Mouse (Mus musculus) C2C12 (cell line): ENCODE measurements around the gene Ccdc57. TPM values are rescaled to one million over a fixed set of nuclear protein-coding genes. Genes with fewer than 3 reads are reported as not detected.

Source experiments
- H3K27me3 ChIP-seq: one replicate; pipeline ENCODE4 v1.6.1; 2011; ENCODE audit not compliant: control insufficient read depth, insufficient read depth, insufficient read length
- H3K36me3 ChIP-seq: one replicate; pipeline ENCODE4 v1.6.1; 2011; ENCODE audit not compliant: control insufficient read depth, insufficient read depth
- H3K4me3 ChIP-seq: one replicate; pipeline ENCODE4 v1.5.1; 2011; ENCODE audit warnings: mild to moderate bottlenecking, control low read depth; ENCODE audit not compliant: poor library complexity, insufficient read depth, severe bottlenecking
- H3K79me2 ChIP-seq: one replicate; pipeline ENCODE4 v1.6.1; 2011; ENCODE audit not compliant: control insufficient read depth, insufficient read depth
- H3K79me3 ChIP-seq: one replicate; pipeline ENCODE4 v1.6.1; 2011; ENCODE audit warnings: low read depth, control low read depth
- H3ac ChIP-seq: one replicate; pipeline ENCODE3; 2011; ENCODE audit warnings: low read depth; ENCODE audit not compliant: control insufficient read depth, insufficient read length
- CEBPB ChIP-seq: IDR thresholded peaks from one replicate; pipeline ENCODE4 v1.6.1; 2011; ENCODE audit warnings: low read depth, mild to moderate bottlenecking, control low read depth, moderate library complexity
- CTCF ChIP-seq: IDR thresholded peaks from one replicate; pipeline ENCODE4 v1.5.1; 2011; ENCODE audit not compliant: control insufficient read depth, insufficient read depth, insufficient read length
- FOSL1 ChIP-seq: IDR thresholded peaks from one replicate; pipeline ENCODE4 v1.8.0; 2011; ENCODE audit warnings: mild to moderate bottlenecking, low read length; ENCODE audit not compliant: poor library complexity, insufficient read depth, severe bottlenecking
- MAX ChIP-seq: IDR thresholded peaks from one replicate; pipeline ENCODE4 v1.6.1; 2011; ENCODE audit warnings: mild to moderate bottlenecking, control low read depth
- MYOD1 ChIP-seq: IDR thresholded peaks from one replicate; pipeline ENCODE4 v1.6.1; 2011; ENCODE audit warnings: low read depth; ENCODE audit not compliant: control insufficient read depth, insufficient read length
- MYOG ChIP-seq: IDR thresholded peaks from one replicate; pipeline ENCODE4 v1.6.1; 2011; ENCODE audit not compliant: control insufficient read depth, insufficient read length; ENCODE audit errors: extremely low read depth
- USF1 ChIP-seq: IDR thresholded peaks from one replicate; pipeline ENCODE4 v1.6.1; 2011; ENCODE audit warnings: low read depth, mild to moderate bottlenecking, control low read depth, moderate library complexity
- polyA plus RNA-seq: library from polyadenylated mRNA; unstranded; fragments of >200 nt; fragmentation: generic; extraction: Trizol; gene quantifications from one replicate; pipeline ENCODE4 v1.2.1, GENCODE M21; 2012; ENCODE audit warnings: missing spikeins

The Ccdc57 gene
- polyA plus RNA-seq, 1 experiment, result 1.1 TPM

DNA sequence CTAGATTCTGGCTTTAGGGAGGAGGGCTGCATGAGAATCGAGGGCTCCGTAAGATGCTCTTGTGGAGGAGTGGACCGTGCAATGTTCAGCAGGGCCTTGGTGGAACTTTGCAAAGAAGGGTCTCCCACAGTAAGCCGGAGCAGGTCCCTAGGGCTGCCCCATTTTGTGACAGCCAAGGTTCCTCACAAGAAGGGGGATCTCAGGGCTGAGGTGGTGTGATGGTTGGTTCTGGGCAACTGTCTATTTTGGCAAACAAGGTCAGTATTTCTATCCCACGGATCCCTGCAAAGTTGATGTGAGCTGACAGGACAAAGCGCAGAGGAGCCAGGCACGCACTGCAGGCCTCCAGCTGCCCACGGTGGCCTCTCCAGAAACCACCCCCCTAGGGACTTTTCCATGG lies 18.6 kb upstream of the Ccdc57 start:
- Histone ChIP-seq H3K36me3 (no peaks in the 10 kb centered on the region), H3K27me3 (no peaks in the 10 kb centered on the region), H3K79me2 (no peaks in the 10 kb centered on the region), H3K79me3 (no peaks in the 10 kb centered on the region), H3ac (no peak overlapping the region), H3K4me3 (no peak overlapping the region)
- TF ChIP-seq MYOD1 (no peak), FOSL1 (no peak), USF1 (no peak), CEBPB (no peak), MAX (no peak), CTCF (no peak), MYOG (no peak)

DNA sequence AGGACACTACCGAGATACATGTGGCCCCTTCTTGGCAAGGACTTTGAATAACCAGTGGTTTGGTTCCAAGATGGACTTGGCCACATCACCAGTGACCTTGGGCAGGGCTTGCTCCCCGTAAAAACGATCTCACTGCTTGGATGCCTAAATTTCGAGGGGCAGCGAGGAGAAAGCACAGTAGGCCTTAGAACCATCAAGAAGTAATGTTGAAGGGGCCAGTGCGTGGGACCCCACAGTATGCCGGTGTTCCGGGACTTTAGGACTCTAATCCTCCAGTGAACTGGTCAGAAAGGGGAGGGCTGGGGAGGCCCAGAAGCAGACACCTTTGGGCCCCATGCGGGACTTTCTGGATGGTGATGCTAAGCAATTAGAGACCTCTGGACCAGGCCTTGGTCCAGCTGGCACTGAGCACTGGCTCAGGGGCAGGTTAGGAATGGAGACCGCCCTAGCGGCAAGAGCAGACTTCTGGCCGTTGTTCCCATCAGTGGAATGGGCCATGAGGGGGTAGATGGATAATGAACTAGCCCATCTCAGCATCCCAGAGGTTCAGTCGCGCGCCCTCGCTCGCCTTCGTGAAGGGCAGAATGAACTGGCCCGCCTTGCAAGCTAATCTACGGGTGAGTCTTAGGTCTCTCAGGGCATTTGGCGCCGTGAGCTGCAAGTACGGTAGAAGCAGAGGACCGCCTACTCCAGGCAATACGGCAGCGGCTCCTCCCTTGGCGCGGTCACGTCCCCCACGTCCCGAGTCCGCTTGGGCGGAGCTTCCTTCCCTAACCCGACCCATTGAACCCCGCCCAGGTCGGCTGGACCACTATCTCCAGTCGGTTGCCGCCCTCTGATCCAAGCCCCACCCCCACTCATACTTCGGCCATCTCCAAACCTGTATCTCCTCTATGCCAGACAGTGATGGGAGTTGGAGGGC lies 17.9 kb upstream of the Ccdc57 start:
- Histone ChIP-seq H3K36me3 (no peaks in the 10 kb centered on the region), H3K27me3 (no peaks in the 10 kb centered on the region), H3ac (no peak overlapping the region), H3K79me2 (no peaks in the 10 kb centered on the region), H3K79me3 (no peaks in the 10 kb centered on the region), H3K4me3 (no peak overlapping the region)
- no peak for TF ChIP-seq MYOD1
- no peak for TF ChIP-seq USF1
- TF ChIP-seq CTCF, result no peak
- no peak for TF ChIP-seq FOSL1
- no peak for TF ChIP-seq CEBPB
- no peak for TF ChIP-seq MYOG
- no peak for TF ChIP-seq MAX

- no peak overlapping the region for H3ac ChIP-seq
- TF ChIP-seq MYOG (no peak), MYOD1 (no peak), FOSL1 (no peak), CTCF (no peak), USF1 (no peak), MAX (no peak), CEBPB (no peak)
- H3K27me3 ChIP-seq, result peaks cover 5% of the 10 kb centered on the region
- H3K36me3 ChIP-seq, result no peaks in the 10 kb centered on the region
- H3K4me3 ChIP-seq, result no peak overlapping the region
- no peaks in the 10 kb centered on the region for H3K79me3 ChIP-seq
- no peaks in the 10 kb centered on the region for H3K79me2 ChIP-seq
These were observed 17.2 kb upstream of the Ccdc57 start for GRCm38 (mm10) chr11:120949863-120950262.

GRCm38 (mm10) chr11:120948861-120949851 lies 16.5 kb upstream of the Ccdc57 start:
- Histone ChIP-seq H3K79me2 (no peaks in the 10 kb centered on the region), H3K27me3 (peaks cover 5% of the 10 kb centered on the region), H3ac (no peak overlapping the region), H3K4me3 (no peak overlapping the region), H3K79me3 (no peaks in the 10 kb centered on the region), H3K36me3 (no peaks in the 10 kb centered on the region)
- TF ChIP-seq FOSL1 (no peak), CEBPB (no peak), MYOD1 (no peak), USF1 (no peak), MYOG (no peak), CTCF (no peak), MAX (no peak)

DNA sequence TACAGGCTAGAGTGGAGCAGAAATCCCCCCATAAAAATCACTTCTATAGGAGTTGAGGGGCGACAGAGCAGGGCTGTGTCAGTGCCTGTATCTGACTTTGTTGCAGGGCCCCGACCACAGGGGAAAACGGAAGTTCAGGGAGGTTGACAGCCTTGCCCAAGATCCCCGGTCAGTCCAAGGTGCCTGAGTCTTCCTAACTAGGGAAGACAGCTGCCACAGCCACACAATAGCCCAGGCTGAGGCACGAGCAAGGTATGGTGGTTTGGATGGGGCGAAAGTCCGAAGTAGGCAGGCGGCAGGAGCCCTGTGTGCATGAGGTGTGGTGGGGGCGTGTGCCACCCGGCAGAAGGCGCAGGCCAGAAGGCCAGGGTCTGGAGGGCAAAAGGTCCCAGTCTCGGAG lies 15.7 kb upstream of the Ccdc57 start, which contains the start of gene Slc16a3:
Gene Slc16a3 (plus strand): TSS at position 153 of the 400 bp plus-strand sequence.
- Histone ChIP-seq H3K27me3 (peaks cover 8% of the 10 kb centered on the region), H3ac (no peak within 1 kb of the TSS), H3K36me3 (no peaks in the 10 kb centered on the region), H3K79me2 (no peaks in the 10 kb centered on the region), H3K4me3 (no peak within 1 kb of the TSS), H3K79me3 (no peaks in the 10 kb centered on the region)
- TF ChIP-seq FOSL1 (no peak), CTCF (no peak), MAX (no peak), MYOD1 (no peak), CEBPB (no peak), USF1 (no peak), MYOG (no peak)
